Mouse (Mus musculus) cerebellum, postnatal 36 days (tissue): ENCODE data around the gene Arnt2.

Experiments used
- DNase-seq, 2 experiments: peaks; one replicate each; pipeline ENCODE4 v3.0.0; 2021 to 2022; ENCODE audit warnings: mixed read lengths in 2 of 2

Gene Arnt2

DNA sequence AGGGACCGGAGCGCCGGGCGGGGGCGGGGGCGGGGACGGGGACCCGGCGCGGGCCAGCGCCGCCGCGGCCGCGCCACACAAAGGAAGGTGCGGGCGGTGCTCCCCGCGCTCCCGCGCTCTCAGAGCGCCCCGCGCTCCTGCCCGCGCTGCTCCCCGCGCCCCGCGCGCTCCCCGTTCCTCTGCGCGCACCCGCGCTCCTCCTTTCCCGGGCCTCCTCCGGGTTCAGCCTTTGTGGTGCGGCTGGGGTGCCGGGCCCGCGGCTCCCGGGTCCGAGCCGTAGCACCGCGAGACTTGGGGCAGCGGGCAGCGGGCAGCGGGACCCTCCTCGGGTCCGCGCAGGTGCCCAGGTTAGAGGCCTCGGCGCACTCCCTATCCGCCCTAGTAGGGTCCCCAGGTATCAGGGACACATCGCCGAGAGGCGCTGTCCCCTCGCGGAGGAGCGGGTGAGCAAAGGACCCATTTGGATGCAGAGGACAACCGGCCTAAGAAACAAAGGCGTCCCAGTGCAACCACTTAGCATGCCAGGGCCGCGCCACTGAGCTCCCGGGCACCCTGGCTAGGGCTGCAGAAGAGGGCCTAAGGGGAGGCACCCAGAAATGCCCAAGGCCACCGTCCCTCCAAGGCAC is at the start of gene Arnt2:
TSS of gene Arnt2 (minus strand) at position 281 of the 626 bp plus-strand sequence.
- peak; percentile 57 to 72 for DNase-seq

DNA sequence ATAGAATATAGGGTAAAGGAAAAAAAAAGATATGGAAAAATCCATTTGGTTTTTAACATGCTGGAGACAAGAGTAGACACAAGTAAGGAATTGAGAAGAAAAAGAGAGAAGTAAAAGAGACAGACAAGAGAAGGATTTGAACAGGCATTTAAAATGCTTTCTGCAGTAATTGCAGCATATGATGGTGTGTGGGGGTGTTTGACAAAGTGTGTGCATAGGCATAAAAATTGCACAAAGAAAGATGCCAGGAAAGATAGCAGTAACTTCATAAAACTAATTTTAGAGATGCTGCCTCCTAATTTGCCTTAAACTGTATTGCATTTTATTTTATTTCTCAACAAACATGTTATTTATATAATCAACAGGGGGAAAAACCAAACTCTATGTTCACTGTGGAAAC is 41.7 kb upstream of the Arnt2 start:
- no peak for DNase-seq

GRCm38 (mm10) chr7:84449066-84449465 is 39.1 kb upstream of the Arnt2 start:
- no peak for DNase-seq

DNA sequence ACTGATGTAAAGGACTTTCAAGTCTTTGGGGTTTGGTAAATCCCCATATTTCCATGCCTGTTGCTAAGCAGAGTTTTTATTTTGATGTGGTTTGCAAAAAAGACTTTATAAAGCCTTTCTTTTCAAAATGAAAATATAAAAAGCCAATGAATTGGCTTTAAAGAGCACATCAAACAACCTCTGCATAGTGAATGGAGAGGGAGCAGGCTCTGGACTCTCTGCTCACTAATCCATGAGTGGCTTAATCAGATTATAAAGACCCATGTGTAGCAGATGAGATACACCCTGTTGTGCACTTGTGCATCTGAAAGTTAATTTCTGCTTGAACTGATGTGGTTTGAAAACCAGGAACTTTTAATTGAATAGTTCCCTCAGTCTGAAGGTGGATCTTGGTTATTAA is 38.5 kb upstream of the Arnt2 start:
- no peak for DNase-seq

- DNase-seq, result no peak
Measured at GRCm38 (mm10) chr7:84447740-84448435, 37.9 kb upstream of the Arnt2 start.

DNA sequence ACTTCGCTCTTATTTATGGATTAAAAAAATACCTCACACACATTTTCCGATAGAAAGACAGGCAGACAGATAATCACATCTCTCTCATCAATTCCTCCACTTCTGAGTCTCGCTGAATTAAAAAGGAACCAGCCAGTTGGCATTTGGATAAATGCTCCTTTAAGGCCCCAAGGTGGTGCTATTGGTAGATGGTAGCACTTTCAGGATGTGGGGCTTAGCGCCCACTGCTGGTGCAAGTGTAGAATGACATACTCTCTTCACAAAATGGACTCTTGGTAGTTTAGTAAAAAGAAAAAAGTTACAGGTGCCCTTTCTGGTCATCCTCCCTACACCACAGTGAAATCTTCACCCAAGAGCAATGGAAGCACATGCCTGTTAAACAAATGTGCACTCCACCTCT is 37.1 kb upstream of the Arnt2 start:
- DNase-seq, result peak; percentile 19 to 48

- DNase-seq, result no peak
Measured at GRCm38 (mm10) chr7:84442343-84442911, 32.5 kb upstream of the Arnt2 start.

DNA sequence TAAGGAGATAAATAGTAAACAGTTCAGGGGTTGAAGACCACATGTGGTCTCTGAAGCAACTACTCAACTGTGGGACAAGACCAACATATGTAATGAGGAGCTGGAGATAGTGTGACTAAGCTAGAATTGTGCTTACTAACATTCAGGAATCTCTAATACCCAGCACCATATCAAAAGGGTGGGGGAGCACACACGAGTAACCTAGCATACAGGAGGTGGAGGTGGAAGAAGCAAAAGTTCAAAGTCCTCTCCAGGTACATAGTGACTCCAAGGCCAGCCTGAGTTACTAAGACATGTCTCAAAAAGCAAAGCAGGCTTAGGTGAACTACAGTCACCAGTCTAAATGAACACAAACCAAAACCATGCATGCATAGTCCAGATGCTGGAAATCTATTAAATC is 29.6 kb upstream of the Arnt2 start:
- no peak for DNase-seq

DNA sequence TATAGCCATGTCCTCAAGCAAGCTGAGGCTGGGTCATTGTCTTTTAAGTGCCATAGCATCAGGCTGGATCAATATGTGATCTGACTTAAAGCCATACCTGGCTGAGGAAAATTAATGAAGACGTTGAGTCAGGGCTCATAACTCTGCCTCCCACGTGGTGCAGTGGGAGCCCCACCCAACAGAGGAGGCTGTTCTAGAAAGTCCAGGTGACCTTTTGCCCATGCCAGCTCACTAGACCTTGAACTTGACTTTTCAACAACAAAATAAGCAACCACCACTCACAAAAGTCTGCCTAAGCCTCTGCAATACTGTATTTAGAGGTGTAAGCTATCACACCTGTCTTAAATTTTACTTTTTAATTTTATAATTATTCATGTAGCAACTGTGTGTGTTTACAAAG is 24.9 kb upstream of the Arnt2 start:
- DNase-seq, result no peak

DNA sequence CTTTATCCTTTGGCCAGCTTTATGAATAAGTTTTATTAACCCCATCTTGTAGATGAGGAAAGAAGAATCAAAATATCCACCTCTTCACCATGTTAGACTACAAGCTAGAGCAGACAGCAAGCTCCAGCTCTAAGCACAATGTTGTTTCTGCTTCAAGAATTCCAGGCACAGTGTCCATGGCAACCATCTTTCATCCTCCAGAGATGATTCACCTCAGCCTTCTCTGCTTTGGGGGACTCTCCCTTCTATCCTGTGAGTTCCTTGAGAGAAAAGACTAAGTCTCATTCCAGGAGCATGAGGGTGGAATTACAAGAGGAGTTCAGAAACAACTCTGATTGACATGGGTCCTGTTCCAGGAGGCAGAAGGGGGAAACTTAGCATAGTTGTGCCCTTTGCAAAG is 22.2 kb upstream of the Arnt2 start:
- DNase-seq, result no peak

DNA sequence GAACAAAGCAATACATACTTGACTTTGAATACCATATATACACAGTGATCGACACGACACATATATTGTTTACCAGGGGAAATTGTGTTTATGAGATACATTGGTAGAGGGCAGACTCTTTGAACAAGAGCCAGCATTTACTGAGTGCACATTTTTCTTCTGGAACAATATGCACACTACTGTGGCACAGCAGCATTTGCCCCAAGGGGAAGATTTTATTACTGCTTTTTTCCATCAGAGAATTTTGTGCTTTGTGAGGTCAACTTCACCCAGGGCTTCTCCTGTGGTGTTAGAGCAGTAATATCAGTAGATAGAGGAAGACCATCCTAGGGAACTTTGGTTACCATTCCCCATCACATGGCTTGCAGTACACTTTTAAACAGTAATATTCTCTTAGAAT is 17.2 kb upstream of the Arnt2 start:
- no peak for DNase-seq

DNA sequence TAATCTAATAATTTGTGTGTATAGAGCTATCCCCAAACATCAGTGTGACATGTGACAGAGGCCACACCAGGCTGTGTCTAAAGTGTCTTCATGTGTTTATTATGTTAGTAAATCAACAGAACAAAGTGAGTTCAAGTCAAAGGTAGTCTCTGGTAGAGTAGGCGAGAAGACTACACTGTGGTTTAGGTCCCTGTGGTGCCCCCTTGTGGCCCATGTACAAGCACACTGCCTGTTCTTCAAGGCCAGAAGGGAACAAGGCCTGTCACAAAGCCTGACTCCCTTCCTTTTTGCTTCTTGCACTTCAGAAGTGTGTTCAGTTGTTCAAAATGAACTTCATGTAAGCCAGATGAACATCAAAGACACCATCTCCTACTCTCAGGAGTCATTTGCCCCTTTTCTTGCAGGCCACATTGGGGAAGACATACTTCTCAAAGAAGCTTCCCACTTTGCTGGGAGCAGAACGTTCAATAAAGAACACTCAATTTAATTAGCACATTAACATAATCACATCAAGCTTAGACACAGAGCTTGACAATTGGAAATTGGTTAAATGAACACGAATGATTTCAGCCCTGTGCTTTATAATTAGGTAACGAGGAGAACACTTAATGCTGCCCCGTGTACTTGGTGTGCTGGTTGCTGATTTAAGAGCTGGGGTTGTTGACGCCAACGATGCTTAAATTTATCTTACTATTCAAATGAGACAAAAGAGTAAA is 14.9 kb upstream of the Arnt2 start:
- no peak for DNase-seq

DNA sequence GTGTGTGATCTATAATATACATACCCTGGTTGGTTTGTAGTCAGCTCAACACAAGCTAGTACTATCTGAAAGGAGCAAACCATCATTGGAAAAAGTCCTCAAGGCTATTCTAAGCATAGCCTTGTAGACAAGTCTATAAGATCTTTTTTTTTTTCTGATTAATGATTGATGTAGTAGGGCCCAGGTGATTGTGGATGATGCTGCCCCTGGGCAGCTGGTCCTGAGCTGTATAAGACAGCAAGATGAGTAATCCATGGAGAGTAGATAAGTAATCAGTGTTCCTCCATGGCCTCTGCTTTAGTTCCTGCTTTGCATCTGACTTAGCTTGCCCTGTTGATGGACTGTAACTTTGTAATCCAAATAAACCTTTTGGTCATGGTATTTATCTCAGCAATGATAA is 11.8 kb upstream of the Arnt2 start:
- DNase-seq, result no peak

DNA sequence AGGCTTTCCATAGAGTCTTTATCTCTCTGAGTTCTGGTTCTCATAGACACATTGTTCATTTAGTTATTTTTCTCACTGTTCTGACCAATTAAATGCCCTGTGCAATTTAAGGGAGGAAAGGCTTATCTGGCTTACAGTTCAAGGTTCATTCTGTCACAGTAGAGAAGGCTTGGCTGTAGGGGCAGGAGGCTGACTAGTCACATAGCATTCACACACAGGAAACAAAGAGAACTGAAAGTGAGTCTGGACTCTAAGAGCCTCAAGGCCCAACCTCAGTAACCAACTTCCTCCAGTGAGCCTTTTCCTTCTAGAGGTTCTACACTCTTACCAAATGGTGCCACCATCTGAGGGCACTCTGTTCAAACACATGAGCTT is 11.3 kb upstream of the Arnt2 start:
- no peak for DNase-seq

GRCm38 (mm10) chr7:84420581-84421290 is 10.8 kb upstream of the Arnt2 start:
- no peak for DNase-seq

DNA sequence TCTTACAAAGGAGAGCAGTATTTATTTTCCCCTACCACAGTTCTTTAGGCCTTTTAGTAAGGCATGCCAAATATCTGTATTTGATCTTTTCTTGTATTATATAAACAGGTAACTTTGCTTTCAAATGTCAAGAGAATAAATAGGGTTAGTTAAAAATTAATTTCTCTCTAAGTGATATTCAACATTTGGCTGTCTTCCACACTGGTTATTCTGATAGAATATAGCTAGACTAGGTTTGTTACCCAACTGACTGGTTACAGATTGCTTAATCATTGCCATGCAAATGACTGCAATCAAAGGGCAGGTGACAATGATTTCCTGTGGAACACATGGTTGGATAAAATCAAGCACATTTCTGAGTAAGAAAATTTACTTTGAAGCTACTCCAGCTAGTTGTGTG is 7.5 kb upstream of the Arnt2 start:
- no peak for DNase-seq

DNA sequence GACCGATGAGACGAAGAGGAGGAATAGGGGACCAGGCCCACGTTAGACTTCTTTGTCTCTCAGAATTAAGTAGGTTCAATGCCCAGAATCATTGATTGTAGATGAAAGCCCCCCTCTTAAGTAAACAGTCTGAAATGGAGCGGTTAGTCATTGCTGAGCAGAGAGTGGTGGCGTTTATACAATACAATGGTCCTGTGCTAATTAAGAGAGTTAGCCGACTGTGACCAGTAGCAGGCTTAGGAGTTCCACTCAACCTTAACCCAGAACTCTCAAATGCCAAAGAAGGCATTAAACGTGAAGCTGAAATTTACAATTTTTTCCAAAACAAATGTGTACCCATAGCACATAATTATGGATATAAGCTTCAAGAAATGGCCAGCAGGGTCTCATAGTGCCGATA is 2.6 kb upstream of the Arnt2 start:
- DNase-seq, result no peak

DNA sequence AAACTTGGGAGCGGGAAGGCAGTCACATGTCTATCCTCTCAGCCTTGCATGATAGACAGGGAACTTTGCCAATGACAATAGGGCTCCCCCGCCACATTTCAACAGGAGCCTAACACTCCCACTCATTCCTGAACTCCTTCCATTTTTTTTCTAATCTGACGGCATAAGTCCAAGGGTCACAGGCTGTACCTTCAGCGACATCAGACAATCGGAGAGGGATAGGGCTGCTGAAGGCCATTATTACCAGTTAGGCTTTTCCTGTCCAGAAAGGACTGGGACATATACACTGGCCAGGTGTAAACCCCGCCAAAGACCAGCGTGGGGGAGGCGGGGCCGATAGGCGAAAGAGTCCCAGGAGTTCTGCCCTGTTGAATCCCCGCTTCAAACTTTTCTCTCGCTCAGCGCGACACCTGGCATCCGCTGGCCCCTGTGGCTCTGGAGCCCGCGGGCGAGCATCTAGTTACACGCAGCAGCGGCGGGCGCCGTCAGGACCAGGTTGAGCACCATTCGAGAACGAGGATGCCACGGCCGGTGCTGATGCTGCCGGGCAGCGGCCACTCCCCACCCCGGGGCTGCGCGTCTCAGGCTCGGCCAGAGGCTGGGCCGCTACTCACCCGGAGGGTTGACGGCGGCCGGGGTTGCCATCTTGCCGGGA is 608 bp downstream of the Arnt2 start:
- peak; percentile 51 to 52 for DNase-seq

DNA sequence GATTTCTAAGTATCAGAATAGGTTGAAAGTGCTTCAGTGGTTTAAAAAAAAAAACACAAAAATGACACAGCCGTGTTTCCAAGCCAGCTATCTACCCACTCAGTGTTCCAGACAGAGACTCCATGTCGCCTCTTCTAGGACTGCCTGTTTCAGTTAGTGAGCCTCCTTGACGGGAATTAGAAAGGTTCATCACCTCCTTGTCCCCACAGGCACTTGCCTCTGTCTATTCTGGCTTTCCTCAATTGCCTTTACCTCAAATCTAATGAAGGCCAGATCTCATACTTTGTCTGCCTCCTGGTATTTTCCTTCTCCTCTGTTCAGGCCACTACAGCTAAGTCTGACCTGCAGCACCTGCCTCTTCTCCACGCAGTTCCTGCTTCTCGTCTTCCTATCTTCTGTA is 1.7 kb downstream of the Arnt2 start:
- no peak for DNase-seq

GRCm38 (mm10) chr7:84403371-84403770 is 6.6 kb downstream of the Arnt2 start:
- no peak for DNase-seq

- DNase-seq, result no peak
Measured at GRCm38 (mm10) chr7:84401641-84402455, 8.1 kb downstream of the Arnt2 start.

DNA sequence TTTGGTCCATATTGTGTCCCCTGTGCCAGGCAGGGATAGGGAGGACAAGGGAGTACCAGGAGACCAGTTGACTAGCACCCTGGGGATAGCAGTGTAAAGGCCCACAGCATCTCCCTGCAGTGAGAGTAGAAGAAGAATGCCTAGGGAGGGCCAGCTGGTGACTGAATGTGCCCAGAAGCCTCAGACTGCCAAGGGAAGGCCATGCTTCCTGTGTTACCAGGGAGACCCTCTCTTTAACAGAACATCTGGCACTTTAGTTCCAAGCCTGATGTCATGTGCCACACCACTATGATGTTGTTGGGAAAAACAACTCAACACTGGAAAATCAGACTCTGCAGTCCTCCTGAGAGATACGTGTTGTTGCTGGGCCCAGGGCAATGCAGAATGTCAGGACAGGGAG is 12.7 kb downstream of the Arnt2 start:
- DNase-seq, result no peak
